Comparison of ENCODE assay signal across 8 mouse cellular contexts in the genomic region with DNA sequence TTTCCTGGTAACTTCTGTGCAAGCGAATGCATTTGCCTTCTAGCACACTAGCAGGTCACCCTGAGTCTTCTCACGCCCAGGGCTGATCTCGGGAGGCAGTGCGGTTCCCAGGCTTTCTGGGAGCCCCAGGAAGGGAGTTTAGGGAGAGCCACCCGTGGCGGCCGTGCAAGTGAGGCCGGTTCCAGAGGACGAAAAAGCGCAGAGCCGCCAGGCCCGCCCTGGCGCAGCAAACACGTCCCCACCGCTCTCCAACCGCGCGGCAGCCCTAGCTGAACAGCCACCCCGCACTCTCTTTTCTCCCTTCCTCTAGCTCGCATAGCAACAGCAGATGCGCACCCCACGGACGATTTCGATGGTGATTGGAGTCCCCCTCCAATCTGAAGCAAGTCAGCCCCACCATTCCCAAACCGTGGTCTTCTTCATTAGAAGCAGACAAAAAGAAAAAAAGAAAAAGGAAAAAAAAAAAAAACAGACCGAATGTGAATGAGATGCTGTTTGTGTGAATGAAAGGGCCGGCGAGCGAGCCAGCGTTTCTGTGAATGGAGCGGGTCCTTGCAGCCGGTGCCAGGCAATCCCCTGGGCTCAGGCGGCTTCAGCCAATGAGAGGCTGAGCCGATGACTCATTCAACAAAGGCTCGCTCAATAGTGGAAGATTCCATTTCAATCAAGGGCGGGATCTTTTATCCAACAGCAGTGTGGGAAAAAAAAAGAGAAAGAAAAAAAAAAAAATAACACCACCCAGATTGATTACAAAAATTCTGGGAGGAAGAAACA. TPM values are rescaled to one million over a fixed set of nuclear protein-coding genes. Genes with fewer than 3 reads are reported as not detected.
DNase-seq lines count a peak whose midpoint lies in the region; ATAC-seq and TF ChIP-seq lines count a peak whose summit lies in the region.

Shc3 (minus strand) TSS at position 509 of the 774 bp plus-strand sequence.

- H3K9me3 ChIP-seq in hindbrain, embryonic 13.5 days: no peaks in the 10 kb centered on the region
- no peaks in the 10 kb centered on the region for H3K9me3 ChIP-seq in lung, postnatal 0 days (ENCODE audit: low read length)

- H3K9ac ChIP-seq in hindbrain, embryonic 13.5 days: peak within 1 kb of the TSS; percentile 84
- H3K9ac ChIP-seq in lung, postnatal 0 days (replicated peaks; ENCODE audit: low read depth): no peak within 1 kb of the TSS

- H3K4me2 ChIP-seq in hindbrain, embryonic 13.5 days: peak within 1 kb of the TSS; percentile 97
- peak within 1 kb of the TSS; percentile 61 for H3K4me2 ChIP-seq in lung, postnatal 0 days (replicated peaks; ENCODE audit: low read depth, low read length)

- peak within 1 kb of the TSS; percentile 88 for H3K27ac ChIP-seq in hindbrain, embryonic 13.5 days
- no peak within 1 kb of the TSS for H3K27ac ChIP-seq in lung, postnatal 0 days (ENCODE audit: low read length)

- TF ChIP-seq EP300 in lung, postnatal 0 days (IDR thresholded peaks at IDR 0.05): no peak

- WGBS in hindbrain, embryonic 13.5 days: under 1% methylated on average over 36 of the region's 36 CpGs
- 1% methylated on average over 35 of the region's 36 CpGs for WGBS in lung, postnatal 0 days

- peaks cover 46% of the 10 kb centered on the region for H3K27me3 ChIP-seq in hindbrain, embryonic 13.5 days
- H3K27me3 ChIP-seq in lung, postnatal 0 days (replicated peaks; ENCODE audit: insufficient read depth, low read length): peaks cover 45% of the 10 kb centered on the region

- DNase-seq in NIH3T3 (ENCODE audit: low read depth): peak; percentile 55
- DNase-seq in cerebellum, postnatal 10 days: peak; percentile 93 to 95
- peak; percentile 81 to 82 for DNase-seq in frontal cortex, postnatal 10 days (ENCODE audit: low spot score in 2 of 2)
- peak; percentile 58 to 64 for DNase-seq in layer of hippocampus, postnatal 25 days (ENCODE audit: extremely low spot score in 1 of 2, low spot score in 1 of 2)
- peak; percentile 82 for DNase-seq in lung, postnatal 0 days (ENCODE audit: low spot score)
- peak; percentile 95 to 96 for DNase-seq in right cerebral cortex, postnatal 10 days (ENCODE audit: low spot score in 2 of 2)
- no peak for DNase-seq in thymus, postnatal 14 days

- ATAC-seq in hindbrain, embryonic 13.5 days (ENCODE audit: low FRiP score): peak; percentile 91
- ATAC-seq in lung, postnatal 0 days: peak; percentile 86

- H3K4me3 ChIP-seq in hindbrain, embryonic 13.5 days: peak within 1 kb of the TSS; percentile 58
- peak within 1 kb of the TSS; percentile 21 for H3K4me3 ChIP-seq in lung, postnatal 0 days (ENCODE audit: low read depth, low read length)

- no peak for TF ChIP-seq CTCF in lung, postnatal 0 days (IDR thresholded peaks at IDR 0.05)

- peaks cover 55% of the 10 kb centered on the region for H3K4me1 ChIP-seq in hindbrain, embryonic 13.5 days (replicated peaks)
- H3K4me1 ChIP-seq in lung, postnatal 0 days (ENCODE audit: insufficient read depth, low read depth, low read length): no peaks in the 10 kb centered on the region; the same call in 1 of the 2 replicates

- H3K36me3 ChIP-seq in hindbrain, embryonic 13.5 days: no peaks in the 10 kb centered on the region
- no peaks in the 10 kb centered on the region for H3K36me3 ChIP-seq in lung, postnatal 0 days (ENCODE audit: insufficient read depth, low read length)

RNA-seq across cellular contexts. Expression of gene Shc3, which starts in this region (rescaled TPM):
- 4.1 and 4.2 TPM in 2 replicates for polyA plus RNA-seq in hindbrain, embryonic 13.5 days (2015; fragmentation: Nextera tagmentation; extraction: Ambion mirVana)
- 100 to 1,000 TPM; 113 to 143 TPM for total RNA-seq in layer of hippocampus, postnatal 25 days (2021)
- 0.10 and 0.12 TPM in 2 replicates for polyA plus RNA-seq in lung, postnatal 0 days (2015; fragmentation: Nextera tagmentation; extraction: Ambion mirVana)

Comparison
In these comparisons a context has a peak if more than half of its experiments do, and no peak if none do; other contexts are left out.
1. Peak in DNase-seq, ATAC-seq, H3K4me3 ChIP-seq and H3K4me2 ChIP-seq in lung, postnatal 0 days; RNA of the gene not detected or under 1 TPM.